Mouse (Mus musculus): ENCODE measurements around the gene Foxf1. TPM values are rescaled to one million over a fixed set of nuclear protein-coding genes. Genes with fewer than 3 reads are reported as not detected.

Foxf1 gene
- total RNA-seq (2023) = not detected

GRCm38 (mm10) chr8:121084210-121084951 is at the start of gene Foxf1:
Gene Foxf1, plus strand, starts transcription at chr8:121084386.

GRCm38 (mm10) chr8:121107668-121108656 is 23.8 kb downstream of the Foxf1 start, which contains the start of gene Mthfsd:
Gene Mthfsd, minus strand, starts transcription at chr8:121108392.

GRCm38 (mm10) chr8:121115948-121116347 is 31.8 kb downstream of the Foxf1 start, which contains the start of gene Foxc2:
Gene Foxc2, plus strand, starts transcription at chr8:121116171.

GRCm38 (mm10) chr8:121127756-121128375 is 43.7 kb downstream of the Foxf1 start, which contains the start of gene Foxl1:
Gene Foxl1, plus strand, starts transcription at chr8:121127940.

Other genes with a start within 250 kb of the Foxf1 start
- gene Mthfsd, start 24.0 kb downstream of the Foxf1 start, total RNA-seq (2023) = 10 to 100 TPM; 20.0 to 22.1 TPM
- gene Foxc2, start 31.8 kb downstream of the Foxf1 start, total RNA-seq (2023) = under 1 TPM in 1 of 2 experiments, not detected in 1; 0.21 TPM
- gene Foxl1, start 43.6 kb downstream of the Foxf1 start, total RNA-seq (2023) = not detected